Mouse (Mus musculus): Measurements from ENCODE around the gene Lemd2.

DNA sequence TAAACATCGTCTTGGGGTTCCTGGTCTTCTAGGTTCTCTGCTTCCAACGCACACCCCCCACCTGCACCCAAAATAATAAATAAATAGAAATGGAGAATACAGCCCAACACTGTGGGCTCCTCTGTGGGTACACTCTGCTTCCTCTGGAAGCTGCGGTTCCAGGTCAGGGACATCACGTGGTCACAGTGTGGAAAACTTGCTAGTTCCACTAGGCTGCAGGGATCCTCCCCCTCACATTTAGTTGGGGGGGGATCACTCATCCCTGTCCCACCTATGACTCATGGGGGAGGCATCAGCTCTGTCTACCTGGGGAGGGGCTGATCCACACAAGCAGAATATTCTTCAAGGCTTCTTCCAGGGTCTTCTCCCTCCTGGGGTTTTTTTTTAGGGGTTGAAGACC lies 60.1 kb downstream of the Lemd2 start:
- TF ChIP-seq CTCF (IDR thresholded peaks at IDR 0.05; ENCODE audit: extremely low read depth, insufficient read depth, low read length) (no peak), POLR2A (IDR thresholded peaks at IDR 0.05; ENCODE audit: extremely low read depth, insufficient read depth, low read length) (no peak)

All from cortical plate, adult 2 months (tissue).